Mouse (Mus musculus) liver, adult 2 months (tissue): Measurements from ENCODE around the gene Sdf2. TPM values are rescaled to one million over a fixed set of nuclear protein-coding genes. Genes with fewer than 3 reads are reported as not detected.

Source experiments
- DNase-seq: peaks from one replicate; pipeline ENCODE4 v3.0.0-alpha.2; 2011; ENCODE audit warnings: low read depth, low spot score; ENCODE audit errors: extremely low read depth
- H3K27ac ChIP-seq: fragments of 200-500 bp; replicated peaks from 2 replicates; pipeline ENCODE4 v1.5.1; 2012; ENCODE audit warnings: low read depth, mild to moderate bottlenecking, control low read depth, inconsistent platforms, low read length; ENCODE audit not compliant: insufficient read depth
- H3K27me3 ChIP-seq: fragments of 200-500 bp; 2 replicates; pipeline ENCODE4 v1.6.1; 2012; ENCODE audit warnings: mild to moderate bottlenecking, moderate library complexity, low read length, inconsistent platforms; ENCODE audit not compliant: control insufficient read depth, insufficient read depth
- H3K36me3 ChIP-seq: fragments of 200-500 bp; 2 replicates; pipeline ENCODE4 v1.6.1; 2012; ENCODE audit warnings: low read length, inconsistent platforms; ENCODE audit not compliant: control insufficient read depth, insufficient read depth
- H3K4me1 ChIP-seq: fragments of 200-500 bp; 2 replicates; pipeline ENCODE4 v1.6.1; 2011; ENCODE audit warnings: low read length; ENCODE audit not compliant: control insufficient read depth, insufficient read depth
- H3K4me3 ChIP-seq: fragments of 200-500 bp; 2 replicates; pipeline ENCODE4 v1.5.1; 2011; ENCODE audit warnings: low read depth, mild to moderate bottlenecking, control low read depth, low read length, moderate library complexity; ENCODE audit not compliant: insufficient read depth
- H3K79me2 ChIP-seq: fragments of 200-500 bp; 2 replicates; pipeline ENCODE4 v1.6.1; 2012; ENCODE audit warnings: inconsistent platforms, mild to moderate bottlenecking, low read length, moderate library complexity; ENCODE audit not compliant: control insufficient read depth, insufficient read depth
- H3K9ac ChIP-seq: fragments of 200-500 bp; 2 replicates; pipeline ENCODE4 v1.6.1; 2012; ENCODE audit warnings: low read depth, mild to moderate bottlenecking, control low read depth, inconsistent platforms, low read length
- CTCF ChIP-seq: fragments of 200-500 bp; IDR thresholded peaks from 2 replicates; pipeline ENCODE4 v1.5.1; 2011; ENCODE audit warnings: low read depth, low read length, control low read depth
- POLR2A ChIP-seq: fragments of 200-500 bp; IDR thresholded peaks from 2 replicates; pipeline ENCODE4 v1.6.1; 2011; ENCODE audit warnings: low read length, control low read depth; ENCODE audit not compliant: insufficient read depth; ENCODE audit errors: extremely low read depth
- WGBS: fragments of 180-500 bp; shearing (Covaris S2); methylation state at CpG from one replicate; pipeline ENCODE4 v1.1.7; 2018; 5-methylcytosine and 5-hydroxymethylcytosine counted together
- polyA plus RNA-seq: library from polyadenylated mRNA; depleted of rRNA; stranded (reverse); fragments of >200 nt; gene quantifications from 2 replicates; pipeline ENCODE4 v1.2.3, GENCODE M21; 2012
- total RNA-seq: library from RNA; depleted of rRNA; stranded (reverse); fragments of >200 nt; gene quantifications from 2 replicates; pipeline ENCODE4 v1.2.3, GENCODE M21; 2014

Gene Sdf2
- total and polyA plus RNA-seq, 2 experiments, result 45.5 to 63.9 TPM

DNA sequence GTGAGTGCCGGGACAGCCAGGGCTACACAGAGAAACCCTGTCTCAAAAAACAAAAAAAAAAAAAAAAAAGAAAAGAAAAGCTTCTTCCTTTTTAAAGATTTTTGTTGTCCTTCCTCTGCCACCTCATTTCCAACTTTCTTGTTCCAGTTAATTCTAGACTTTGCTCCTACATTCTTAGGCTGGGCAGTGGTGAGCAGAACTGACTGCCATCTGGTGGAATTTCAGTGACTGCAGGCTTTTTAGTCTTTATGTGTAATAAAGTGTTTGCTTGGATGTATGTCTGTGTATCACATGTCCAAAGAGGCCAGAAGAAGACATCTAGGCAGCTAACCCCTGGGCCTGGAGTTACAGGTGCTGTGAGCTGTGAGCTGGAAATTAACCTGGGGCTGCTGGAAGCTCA lies 11.1 kb downstream of the Sdf2 start:
- Histone ChIP-seq H3K79me2 (no peaks in the 10 kb centered on the region), H3K4me1 (no peaks in the 10 kb centered on the region), H3K27me3 (no peaks in the 10 kb centered on the region), H3K4me3 (no peak overlapping the region), H3K27ac (no peak overlapping the region), H3K9ac (no peak overlapping the region), H3K36me3 (peaks cover 14% of the 10 kb centered on the region; the same call in 1 of the 2 replicates)
- no peak for TF ChIP-seq POLR2A
- TF ChIP-seq CTCF, result no peak
- DNase-seq, result peak; percentile 9
- WGBS, result 100% methylated on average over 1 of the region's 1 CpGs

DNA sequence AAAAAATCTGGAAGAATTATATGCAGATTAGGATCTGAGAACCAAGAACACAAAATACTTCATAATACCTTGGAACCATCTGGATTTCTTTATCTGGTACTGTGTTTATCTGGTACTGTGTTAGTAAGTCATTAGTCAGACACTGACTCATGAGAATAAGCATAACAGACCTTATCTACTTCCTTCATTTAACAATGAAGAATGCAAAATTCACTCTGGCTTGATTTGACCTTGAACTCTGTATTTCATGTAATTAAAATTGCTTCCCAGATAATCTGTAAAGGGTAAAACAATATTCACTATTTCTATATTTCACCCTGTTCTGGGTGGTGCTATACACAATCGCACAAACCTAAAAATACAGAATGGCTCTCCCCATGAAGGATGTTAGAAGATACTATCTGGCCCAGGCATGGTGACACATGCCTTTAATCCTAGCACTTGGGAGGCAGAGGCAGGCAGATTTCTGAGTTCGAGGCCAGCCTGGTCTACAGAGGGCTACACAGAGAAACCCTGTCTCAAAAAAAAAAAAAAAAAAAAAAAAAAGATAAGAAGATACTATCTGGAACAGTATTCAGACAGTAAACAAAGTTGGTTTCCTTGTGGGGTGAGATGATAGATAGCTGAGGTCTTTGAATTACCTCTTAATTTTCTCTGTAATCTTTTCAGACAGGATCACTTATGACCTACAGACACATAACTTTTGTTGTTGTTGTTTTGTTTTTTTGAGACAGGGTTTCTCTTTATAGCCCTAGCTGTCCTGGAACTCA lies 15.1 kb downstream of the Sdf2 start:
- peak overlapping the region; percentile 40; the same call in 1 of the 2 replicates for H3K4me3 ChIP-seq
- H3K9ac ChIP-seq, result peak overlapping the region; percentile 47; the same call in 1 of the 2 replicates
- peaks cover 5% of the 10 kb centered on the region; the same call in 1 of the 2 replicates for H3K79me2 ChIP-seq
- no peak for DNase-seq
- no peaks in the 10 kb centered on the region for H3K27me3 ChIP-seq
- TF ChIP-seq CTCF, result no peak
- no peak for TF ChIP-seq POLR2A
- H3K27ac ChIP-seq, result no peak overlapping the region
- H3K4me1 ChIP-seq, result no peaks in the 10 kb centered on the region
- H3K36me3 ChIP-seq, result peaks cover 20% of the 10 kb centered on the region
- WGBS, result 89% methylated on average over 2 of the region's 2 CpGs

DNA sequence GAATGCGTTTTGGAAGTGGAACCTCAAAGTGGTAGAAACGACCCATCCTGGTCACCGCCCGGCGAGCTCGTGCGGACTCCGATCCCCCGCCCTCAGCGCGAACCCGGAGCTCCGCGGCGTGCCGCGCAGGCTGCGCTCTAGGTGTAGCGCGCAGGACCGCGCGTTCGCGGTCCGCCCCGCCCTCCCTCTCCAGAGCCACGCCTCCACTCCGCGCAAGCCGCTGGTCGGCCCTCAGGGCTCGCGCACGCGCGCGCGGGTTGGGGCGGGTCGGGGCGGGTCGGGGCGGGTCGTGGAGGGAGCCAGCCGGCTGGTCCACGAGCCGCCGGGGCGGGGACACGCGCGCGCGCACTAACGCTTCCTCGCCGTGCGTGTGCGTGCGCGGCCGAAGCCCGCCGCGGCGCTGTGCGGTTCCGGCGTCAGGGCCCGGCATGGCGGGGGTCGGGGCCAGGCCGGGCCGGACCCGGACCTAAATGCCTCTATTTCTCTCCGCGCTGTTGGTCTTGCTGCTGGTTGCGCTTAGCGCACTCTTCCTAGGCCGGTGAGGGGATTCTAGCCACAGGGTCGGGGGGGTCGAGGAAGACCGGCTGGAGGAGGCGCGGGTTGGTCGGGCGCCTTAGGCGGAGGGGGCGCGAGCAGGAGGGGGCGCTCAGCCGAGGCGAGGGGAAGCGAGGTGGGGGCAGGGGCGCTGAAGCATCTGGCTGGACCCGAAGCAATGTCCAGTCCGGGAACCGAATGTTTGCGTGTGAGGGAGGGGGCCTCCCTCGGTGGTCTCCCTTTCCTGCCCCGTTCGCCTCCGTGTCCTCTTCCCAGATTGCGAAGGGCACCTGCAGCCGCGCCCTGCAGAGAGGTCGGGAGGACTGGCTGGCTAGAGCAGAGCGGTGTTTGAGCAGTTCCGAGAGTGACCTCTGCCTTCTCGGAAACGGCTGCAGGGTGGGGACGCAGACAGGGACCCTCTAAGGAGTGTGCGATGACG lies 16.1 kb downstream of the Sdf2 start, which contains the start of gene 2610507B11Rik:
Gene 2610507B11Rik, plus strand, starts transcription at position 373 of the 973 bp plus-strand sequence.
- Histone ChIP-seq H3K4me3 (peak within 1 kb of the TSS; percentile 85), H3K27ac (peak within 1 kb of the TSS; percentile 53), H3K4me1 (no peaks in the 10 kb centered on the region), H3K36me3 (peaks cover 28% of the 10 kb centered on the region), H3K9ac (peak within 1 kb of the TSS; percentile 84), H3K27me3 (no peaks in the 10 kb centered on the region), H3K79me2 (peaks cover 7% of the 10 kb centered on the region; the same call in 1 of the 2 replicates)
- DNase-seq, result peak; percentile 77
- WGBS, result under 1% methylated on average over 101 of the region's 115 CpGs
- TF ChIP-seq CTCF (no peak), POLR2A (peak; percentile 74; the same call in 1 of the 2 replicates)

DNA sequence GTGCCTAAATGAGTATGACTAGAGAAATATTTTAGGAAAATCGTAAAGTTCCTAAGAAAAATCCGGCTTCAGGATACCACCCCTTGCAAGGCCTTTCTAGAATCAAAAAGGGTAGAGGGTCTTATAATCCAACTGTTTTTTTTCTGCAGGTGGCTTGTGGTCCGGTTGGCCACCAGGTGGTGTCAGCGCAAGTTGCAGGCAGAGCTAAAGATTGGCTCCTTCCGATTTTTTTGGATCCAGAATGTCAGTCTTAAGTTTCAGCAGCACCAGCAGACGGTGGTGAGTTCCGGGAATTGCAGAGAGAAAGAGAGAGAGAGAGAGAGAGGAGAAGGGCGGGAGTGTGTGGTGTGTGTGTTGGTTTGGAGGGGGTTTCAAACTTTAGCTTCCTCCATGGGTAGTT lies 17.0 kb downstream of the Sdf2 start:
- Histone ChIP-seq H3K27ac (no peak overlapping the region), H3K4me1 (no peaks in the 10 kb centered on the region), H3K4me3 (peak overlapping the region; percentile 7; the same call in 1 of the 2 replicates), H3K36me3 (peaks cover 35% of the 10 kb centered on the region), H3K27me3 (no peaks in the 10 kb centered on the region), H3K9ac (no peak overlapping the region), H3K79me2 (peaks cover 7% of the 10 kb centered on the region; the same call in 1 of the 2 replicates)
- WGBS, result 9% methylated on average over 8 of the region's 8 CpGs
- DNase-seq, result peak; percentile 43
- TF ChIP-seq POLR2A (no peak), CTCF (peak; percentile 75)

DNA sequence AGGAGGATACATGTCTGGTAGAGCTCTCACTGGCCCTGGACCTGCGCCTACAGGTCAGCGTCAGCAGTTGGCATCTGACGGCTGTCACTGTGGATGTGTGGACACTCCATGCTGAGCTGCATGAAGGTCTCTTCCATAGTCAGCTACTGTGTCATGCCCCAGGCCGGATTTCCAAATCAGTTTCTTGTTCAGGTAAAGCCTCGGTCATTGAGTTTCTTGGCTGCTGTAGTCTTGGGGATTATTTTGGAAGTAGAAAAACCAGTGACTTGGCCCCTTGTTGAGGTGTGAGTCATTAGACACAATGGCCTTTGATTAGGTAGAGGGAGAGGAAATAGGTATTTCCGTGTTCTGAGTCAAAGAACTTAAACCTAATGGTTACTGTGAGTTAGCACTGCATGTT lies 20.0 kb downstream of the Sdf2 start:
- 89% methylated on average over 6 of the region's 6 CpGs for WGBS
- no peaks in the 10 kb centered on the region for H3K4me1 ChIP-seq
- DNase-seq, result no peak
- H3K27ac ChIP-seq, result no peak overlapping the region
- H3K36me3 ChIP-seq, result peaks cover 59% of the 10 kb centered on the region
- no peaks in the 10 kb centered on the region for H3K27me3 ChIP-seq
- H3K4me3 ChIP-seq, result no peak overlapping the region
- TF ChIP-seq POLR2A, result no peak
- TF ChIP-seq CTCF, result no peak
- no peak overlapping the region for H3K9ac ChIP-seq
- peaks cover 7% of the 10 kb centered on the region; the same call in 1 of the 2 replicates for H3K79me2 ChIP-seq
